Mouse (Mus musculus): Measurements from ENCODE around the gene Utp15. TPM values are rescaled to one million over a fixed set of nuclear protein-coding genes. Genes with fewer than 3 reads are reported as not detected.

Gene Utp15
- polyA plus RNA-seq, 1 experiment = 13.7 TPM

DNA sequence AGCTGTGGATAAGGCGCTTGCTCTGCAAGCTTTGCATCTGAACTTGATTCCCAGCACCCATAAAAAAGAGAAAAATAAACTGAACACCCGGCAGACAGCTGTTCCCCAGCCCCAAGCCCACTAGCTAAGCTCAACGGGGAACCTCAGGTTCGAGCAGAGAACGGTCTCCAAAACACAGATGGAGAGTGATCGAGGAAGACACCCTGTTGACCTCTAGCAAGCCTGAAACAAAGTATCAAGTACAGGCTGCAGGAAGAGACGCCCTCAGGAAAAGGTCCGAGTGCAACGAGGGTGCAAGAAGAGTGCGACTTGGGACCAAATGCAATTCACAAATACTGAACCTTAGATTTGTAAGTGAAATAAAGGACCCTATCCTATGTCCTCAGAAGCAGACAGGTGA lies 13.2 kb downstream of the Utp15 start:
- H3K4me3 ChIP-seq (ENCODE audit: insufficient read depth, poor library complexity, severe bottlenecking) = no peak overlapping the region
- peaks cover 71% of the 10 kb centered on the region for H3K36me3 ChIP-seq (ENCODE audit: control insufficient read depth, insufficient read depth)
- H3ac ChIP-seq (ENCODE audit: control insufficient read depth, insufficient read length, low read depth) = no peak overlapping the region
- no peaks in the 10 kb centered on the region for H3K79me3 ChIP-seq (ENCODE audit: low read depth)
- H3K79me2 ChIP-seq (ENCODE audit: control insufficient read depth, insufficient read depth) = no peaks in the 10 kb centered on the region
- no peak for TF ChIP-seq CEBPB (IDR thresholded peaks at IDR 0.05; ENCODE audit: low read depth)
- no peak for TF ChIP-seq MYOG (IDR thresholded peaks at IDR 0.05; ENCODE audit: control insufficient read depth, extremely low read depth, insufficient read length)
- no peak for TF ChIP-seq MYOD1 (IDR thresholded peaks at IDR 0.05; ENCODE audit: control insufficient read depth, insufficient read length, low read depth)
- no peak for TF ChIP-seq MAX (IDR thresholded peaks at IDR 0.05)
- no peak for TF ChIP-seq CTCF (IDR thresholded peaks at IDR 0.05; ENCODE audit: control insufficient read depth, insufficient read depth, insufficient read length)
- no peak for TF ChIP-seq FOSL1 (IDR thresholded peaks at IDR 0.05; ENCODE audit: insufficient read depth, low read length, poor library complexity, severe bottlenecking)
- no peak for TF ChIP-seq USF1 (IDR thresholded peaks at IDR 0.05; ENCODE audit: low read depth)
- H3K27me3 ChIP-seq (ENCODE audit: control insufficient read depth, insufficient read depth, insufficient read length) = no peaks in the 10 kb centered on the region

- no peaks in the 10 kb centered on the region for H3K79me3 ChIP-seq (ENCODE audit: low read depth)
- no peak for TF ChIP-seq FOSL1 (IDR thresholded peaks at IDR 0.05; ENCODE audit: insufficient read depth, low read length, poor library complexity, severe bottlenecking)
- TF ChIP-seq USF1 (IDR thresholded peaks at IDR 0.05; ENCODE audit: low read depth) = no peak
- no peak for TF ChIP-seq CTCF (IDR thresholded peaks at IDR 0.05; ENCODE audit: control insufficient read depth, insufficient read depth, insufficient read length)
- no peak for TF ChIP-seq MYOG (IDR thresholded peaks at IDR 0.05; ENCODE audit: control insufficient read depth, extremely low read depth, insufficient read length)
- TF ChIP-seq CEBPB (IDR thresholded peaks at IDR 0.05; ENCODE audit: low read depth) = no peak
- H3K79me2 ChIP-seq (ENCODE audit: control insufficient read depth, insufficient read depth) = no peaks in the 10 kb centered on the region
- H3K27me3 ChIP-seq (ENCODE audit: control insufficient read depth, insufficient read depth, insufficient read length) = no peaks in the 10 kb centered on the region
- H3K36me3 ChIP-seq (ENCODE audit: control insufficient read depth, insufficient read depth) = peaks cover 31% of the 10 kb centered on the region
- H3K4me3 ChIP-seq (ENCODE audit: insufficient read depth, poor library complexity, severe bottlenecking) = no peak overlapping the region
- H3ac ChIP-seq (ENCODE audit: control insufficient read depth, insufficient read length, low read depth) = no peak overlapping the region
Observed at GRCm38 (mm10) chr13:98245386-98245785, 17.5 kb downstream of the Utp15 start.

GRCm38 (mm10) chr13:98244571-98245350 lies 18.1 kb downstream of the Utp15 start:
- H3K79me2 ChIP-seq (ENCODE audit: control insufficient read depth, insufficient read depth) = no peaks in the 10 kb centered on the region
- peaks cover 24% of the 10 kb centered on the region for H3K36me3 ChIP-seq (ENCODE audit: control insufficient read depth, insufficient read depth)
- no peak for TF ChIP-seq MAX (IDR thresholded peaks at IDR 0.05)
- TF ChIP-seq CTCF (IDR thresholded peaks at IDR 0.05; ENCODE audit: control insufficient read depth, insufficient read depth, insufficient read length) = no peak
- no peak for TF ChIP-seq MYOD1 (IDR thresholded peaks at IDR 0.05; ENCODE audit: control insufficient read depth, insufficient read length, low read depth)
- no peak for TF ChIP-seq USF1 (IDR thresholded peaks at IDR 0.05; ENCODE audit: low read depth)
- TF ChIP-seq FOSL1 (IDR thresholded peaks at IDR 0.05; ENCODE audit: insufficient read depth, low read length, poor library complexity, severe bottlenecking) = no peak
- TF ChIP-seq MYOG (IDR thresholded peaks at IDR 0.05; ENCODE audit: control insufficient read depth, extremely low read depth, insufficient read length) = no peak
- no peak overlapping the region for H3K4me3 ChIP-seq (ENCODE audit: insufficient read depth, poor library complexity, severe bottlenecking)
- H3K27me3 ChIP-seq (ENCODE audit: control insufficient read depth, insufficient read depth, insufficient read length) = no peaks in the 10 kb centered on the region
- no peaks in the 10 kb centered on the region for H3K79me3 ChIP-seq (ENCODE audit: low read depth)
- H3ac ChIP-seq (ENCODE audit: control insufficient read depth, insufficient read length, low read depth) = no peak overlapping the region

DNA sequence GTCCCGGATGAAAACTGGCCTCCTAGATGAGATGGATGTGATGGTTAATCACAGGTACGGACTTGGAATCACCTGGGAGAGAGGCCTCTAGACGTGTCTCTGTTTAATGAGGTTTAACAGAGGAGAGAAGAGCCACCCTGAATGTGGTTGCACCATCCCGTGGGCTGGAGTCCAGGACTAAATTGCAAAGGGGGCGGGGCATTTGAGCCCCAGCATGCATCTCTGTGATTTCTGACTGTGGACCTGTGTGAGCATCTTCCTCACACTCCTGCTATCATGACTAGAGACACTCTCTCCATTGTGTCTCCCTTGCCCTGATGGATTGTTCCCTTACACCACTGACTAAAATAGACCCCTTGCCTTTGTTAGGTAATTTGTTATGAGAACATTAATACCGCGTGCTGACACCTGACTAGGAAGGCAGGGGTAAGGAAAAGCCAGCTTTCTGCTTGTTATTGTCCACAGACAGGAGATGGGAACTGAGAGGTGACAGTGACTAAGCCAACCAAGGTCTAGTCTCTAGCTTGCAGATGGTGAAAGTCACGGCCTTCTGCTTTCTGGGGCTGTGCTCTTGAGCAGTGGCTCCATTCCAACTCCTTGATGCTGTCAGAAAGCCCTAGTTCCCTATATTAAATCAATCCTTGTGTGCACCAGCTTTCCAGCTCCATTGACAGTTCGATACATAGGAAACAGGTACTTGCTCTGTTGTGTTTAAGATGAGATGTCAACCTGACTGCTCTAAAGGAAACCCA lies 21.1 kb downstream of the Utp15 start:
- H3K27me3 ChIP-seq (ENCODE audit: control insufficient read depth, insufficient read depth, insufficient read length) = peaks cover 10% of the 10 kb centered on the region
- H3K4me3 ChIP-seq (ENCODE audit: insufficient read depth, poor library complexity, severe bottlenecking) = no peak overlapping the region
- no peak for TF ChIP-seq CEBPB (IDR thresholded peaks at IDR 0.05; ENCODE audit: low read depth)
- no peak for TF ChIP-seq MAX (IDR thresholded peaks at IDR 0.05)
- no peak for TF ChIP-seq USF1 (IDR thresholded peaks at IDR 0.05; ENCODE audit: low read depth)
- TF ChIP-seq MYOG (IDR thresholded peaks at IDR 0.05; ENCODE audit: control insufficient read depth, extremely low read depth, insufficient read length) = no peak
- H3K79me3 ChIP-seq (ENCODE audit: low read depth) = no peaks in the 10 kb centered on the region
- H3K36me3 ChIP-seq (ENCODE audit: control insufficient read depth, insufficient read depth) = no peaks in the 10 kb centered on the region
- H3K79me2 ChIP-seq (ENCODE audit: control insufficient read depth, insufficient read depth) = no peaks in the 10 kb centered on the region
- no peak overlapping the region for H3ac ChIP-seq (ENCODE audit: control insufficient read depth, insufficient read length, low read depth)

DNA sequence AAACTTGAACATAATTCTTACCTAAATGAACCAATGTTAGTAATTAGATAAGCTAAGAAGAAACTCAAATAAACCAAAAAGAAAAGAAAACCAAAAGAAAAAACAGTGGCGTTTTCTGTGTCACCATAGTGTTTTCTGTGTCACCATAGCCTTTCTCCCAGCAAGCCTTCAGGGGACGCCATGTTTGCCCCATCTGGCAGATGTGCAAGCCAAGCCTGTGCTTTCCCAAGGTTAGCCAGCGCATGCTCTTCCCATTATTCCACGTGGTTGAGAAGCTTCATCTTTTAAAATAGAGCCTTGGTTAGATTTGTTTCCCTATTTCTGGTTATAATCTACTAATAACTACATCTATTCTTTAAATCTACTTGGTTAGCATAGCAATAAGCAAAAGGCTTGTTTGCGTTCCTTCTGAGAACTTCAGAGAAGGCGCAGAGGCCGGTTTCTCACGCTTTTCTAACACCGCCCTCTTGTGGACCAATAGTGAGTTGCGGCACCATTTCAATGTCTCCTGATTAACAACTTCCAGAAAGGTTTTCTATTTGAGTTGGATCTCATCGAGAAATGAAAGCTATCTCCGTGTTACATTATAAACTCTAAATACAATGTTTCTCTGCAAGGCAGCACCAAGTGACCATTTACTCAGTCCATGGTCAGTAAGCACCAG lies 22.7 kb downstream of the Utp15 start:
- TF ChIP-seq MYOD1 (IDR thresholded peaks at IDR 0.05; ENCODE audit: control insufficient read depth, insufficient read length, low read depth) (no peak), MAX (IDR thresholded peaks at IDR 0.05) (no peak), CEBPB (IDR thresholded peaks at IDR 0.05; ENCODE audit: low read depth) (no peak), CTCF (IDR thresholded peaks at IDR 0.05; ENCODE audit: control insufficient read depth, insufficient read depth, insufficient read length) (no peak), MYOG (IDR thresholded peaks at IDR 0.05; ENCODE audit: control insufficient read depth, extremely low read depth, insufficient read length) (no peak), USF1 (IDR thresholded peaks at IDR 0.05; ENCODE audit: low read depth) (no peak), FOSL1 (IDR thresholded peaks at IDR 0.05; ENCODE audit: insufficient read depth, low read length, poor library complexity, severe bottlenecking) (no peak)
- no peak overlapping the region for H3ac ChIP-seq (ENCODE audit: control insufficient read depth, insufficient read length, low read depth)
- no peak overlapping the region for H3K4me3 ChIP-seq (ENCODE audit: insufficient read depth, poor library complexity, severe bottlenecking)
- no peaks in the 10 kb centered on the region for H3K79me3 ChIP-seq (ENCODE audit: low read depth)
- H3K36me3 ChIP-seq (ENCODE audit: control insufficient read depth, insufficient read depth) = no peaks in the 10 kb centered on the region
- H3K27me3 ChIP-seq (ENCODE audit: control insufficient read depth, insufficient read depth, insufficient read length) = peaks cover 10% of the 10 kb centered on the region
- no peaks in the 10 kb centered on the region for H3K79me2 ChIP-seq (ENCODE audit: control insufficient read depth, insufficient read depth)
